Mouse (Mus musculus): Measurements from ENCODE around the gene Ampd2. TPM values are rescaled to one million over a fixed set of nuclear protein-coding genes. Genes with fewer than 3 reads are reported as not detected.

The Ampd2 gene
- polyA plus RNA-seq (2015; fragmentation: Nextera tagmentation; extraction: Ambion mirVana) = 38.4 and 44.5 TPM in 2 replicates

DNA sequence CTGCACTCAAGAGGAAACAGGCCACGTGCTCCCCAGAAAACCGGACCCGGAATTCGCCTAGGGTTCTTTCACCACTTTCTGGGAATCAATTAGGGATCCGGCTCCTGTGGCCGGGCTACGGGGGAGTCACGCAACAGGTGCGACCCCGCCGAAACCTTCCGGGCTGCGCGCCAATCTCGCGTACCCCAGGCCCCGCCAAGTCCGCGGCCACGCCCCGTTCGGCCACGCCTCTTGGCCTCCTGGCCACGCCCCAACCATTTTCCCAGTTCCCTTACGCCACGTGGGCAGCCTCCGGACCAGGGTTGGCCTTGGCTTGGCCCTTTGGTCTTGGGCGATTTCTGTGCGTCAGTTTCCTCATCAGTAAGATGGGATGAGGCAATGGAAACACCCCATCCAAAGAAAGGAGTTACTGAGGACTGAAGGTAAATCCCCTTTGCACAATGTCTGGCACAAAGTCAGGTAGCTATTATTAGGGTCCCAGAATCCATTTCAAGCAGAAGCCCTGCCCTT, at the start of gene Ampd2:
Ampd2 (minus strand) TSS at position 182 of the 510 bp plus-strand sequence.
- peaks cover 70% of the 10 kb centered on the region for H3K4me1 ChIP-seq
- H3K27me3 ChIP-seq = no peaks in the 10 kb centered on the region
- WGBS = 1% methylated on average over 29 of the region's 29 CpGs

DNA sequence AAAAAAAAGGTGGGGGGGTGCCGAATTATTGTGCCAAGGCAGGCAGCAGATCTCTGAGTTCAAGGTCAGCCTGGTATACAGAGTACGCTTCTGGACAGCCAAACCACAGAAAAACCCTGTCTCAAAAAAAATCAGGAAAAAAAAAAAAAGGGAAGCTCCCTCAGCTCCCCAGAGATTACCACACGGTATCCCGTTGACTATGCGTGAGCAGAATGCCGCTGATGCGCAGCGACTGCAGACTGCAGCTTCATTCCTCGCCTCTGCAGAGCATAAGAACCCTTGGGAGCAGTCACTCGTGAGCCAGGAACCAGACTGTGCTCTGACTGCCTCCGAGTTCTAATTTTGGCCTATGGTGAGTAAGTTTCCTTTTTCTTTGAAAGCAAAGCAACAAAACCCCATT, 48.2 kb upstream of the Ampd2 start:
- no peaks in the 10 kb centered on the region for H3K9me3 ChIP-seq
- no peak overlapping the region for H3K4me2 ChIP-seq
- no peak overlapping the region for H3K9ac ChIP-seq
- WGBS = 65% methylated on average over 11 of the region's 11 CpGs
- no peak for ATAC-seq (ENCODE audit: insufficient number of reproducible peaks, insufficient read depth, low FRiP score, low TSS enrichment, low read depth)
- peaks cover 8% of the 10 kb centered on the region; the same call in 1 of the 2 replicates for H3K36me3 ChIP-seq
- no peak overlapping the region for H3K4me3 ChIP-seq
- H3K27ac ChIP-seq = no peak overlapping the region
- no peaks in the 10 kb centered on the region for H3K27me3 ChIP-seq
- H3K4me1 ChIP-seq = peaks cover 16% of the 10 kb centered on the region

More for the DNA sequence above, at the start of gene Ampd2:
- Histone ChIP-seq H3K4me3 (peak within 1 kb of the TSS; percentile 68), H3K27ac (peak within 1 kb of the TSS; percentile 85), H3K9ac (peak within 1 kb of the TSS; percentile 82), H3K36me3 (no peaks in the 10 kb centered on the region), H3K9me3 (no peaks in the 10 kb centered on the region), H3K4me2 (peak within 1 kb of the TSS; percentile 100)
- 0 out of 2 replicates have a peak, but pooled peaks have one; percentile 1 for ATAC-seq (ENCODE audit: insufficient number of reproducible peaks, insufficient read depth, low FRiP score, low TSS enrichment, low read depth)

DNA sequence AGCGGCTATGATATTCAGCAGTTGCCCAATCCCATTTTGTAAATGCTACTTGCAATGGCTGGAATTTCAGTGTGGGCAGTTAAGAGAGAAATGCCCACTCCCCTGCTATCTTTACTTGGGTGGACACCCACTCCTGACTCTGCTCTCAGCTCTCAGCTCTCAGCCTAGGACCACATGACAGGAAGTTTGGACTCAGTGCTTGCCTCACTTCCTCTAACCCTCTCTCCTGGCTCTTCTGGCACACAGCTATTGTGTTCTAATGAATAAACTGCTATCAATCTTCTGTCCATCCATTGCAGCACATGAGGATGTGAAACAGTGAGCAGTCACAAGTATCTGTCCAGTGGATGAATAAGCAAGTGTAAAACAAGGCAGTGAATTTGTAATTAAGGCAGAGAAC, 46.0 kb upstream of the Ampd2 start:
- Histone ChIP-seq H3K27me3 (no peaks in the 10 kb centered on the region), H3K4me2 (no peak overlapping the region), H3K4me3 (no peak overlapping the region), H3K27ac (no peak overlapping the region), H3K9me3 (no peaks in the 10 kb centered on the region), H3K4me1 (peaks cover 25% of the 10 kb centered on the region), H3K36me3 (0 out of 2 replicates have a peak, but pooled peaks cover 4% of the 10 kb centered on the region), H3K9ac (no peak overlapping the region)
- WGBS = 80% methylated on average over 1 of the region's 1 CpGs
- no peak for ATAC-seq (ENCODE audit: insufficient number of reproducible peaks, insufficient read depth, low FRiP score, low TSS enrichment, low read depth)

DNA sequence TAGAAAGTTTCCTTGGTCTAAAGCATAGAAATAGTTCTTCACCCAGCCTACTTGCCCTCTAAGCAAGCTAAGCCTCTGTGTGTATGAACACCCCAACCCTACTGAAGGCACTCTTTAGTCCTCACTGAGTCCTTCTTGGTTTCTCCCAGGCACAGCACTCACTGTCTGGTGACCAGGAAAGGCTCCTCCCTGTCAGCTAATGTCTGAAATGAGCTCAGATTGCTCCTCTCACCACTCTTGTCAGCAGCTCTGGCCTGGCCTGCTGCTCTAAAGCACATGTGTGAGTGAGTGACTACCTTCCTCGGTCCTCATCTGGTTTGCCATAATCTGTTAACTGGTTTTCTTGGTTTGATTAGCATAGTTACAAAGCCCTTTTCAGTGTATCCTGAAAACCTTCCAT, 45.4 kb upstream of the Ampd2 start:
- WGBS = 63% methylated on average over 1 of the region's 1 CpGs
- Histone ChIP-seq H3K27me3 (no peaks in the 10 kb centered on the region), H3K9ac (no peak overlapping the region), H3K36me3 (0 out of 2 replicates have a peak, but pooled peaks cover 2% of the 10 kb centered on the region), H3K27ac (no peak overlapping the region), H3K4me2 (no peak overlapping the region), H3K9me3 (no peaks in the 10 kb centered on the region), H3K4me1 (peaks cover 25% of the 10 kb centered on the region), H3K4me3 (no peak overlapping the region)
- ATAC-seq (ENCODE audit: insufficient number of reproducible peaks, insufficient read depth, low FRiP score, low TSS enrichment, low read depth) = no peak

DNA sequence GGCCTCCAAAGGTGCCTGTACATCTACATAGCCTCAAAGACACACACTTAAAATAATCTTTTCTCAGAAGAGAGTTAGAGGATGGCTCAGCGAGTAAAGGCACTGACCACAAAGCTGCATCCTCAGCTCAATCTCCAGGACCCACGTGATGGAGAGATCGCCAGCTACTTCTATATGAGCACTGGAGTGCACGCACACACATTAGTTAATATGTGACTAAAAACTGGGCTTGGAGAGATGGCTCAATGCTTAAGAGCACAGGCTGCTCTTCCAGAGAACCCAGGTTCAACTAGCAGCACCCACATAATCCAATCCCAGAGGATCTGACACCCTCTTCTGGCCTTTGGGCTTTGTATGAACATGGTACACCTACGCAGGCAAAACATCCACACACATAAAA, 44.8 kb upstream of the Ampd2 start:
- Histone ChIP-seq H3K27me3 (no peaks in the 10 kb centered on the region), H3K36me3 (no peaks in the 10 kb centered on the region), H3K9me3 (no peaks in the 10 kb centered on the region), H3K9ac (no peak overlapping the region), H3K27ac (no peak overlapping the region), H3K4me1 (peaks cover 24% of the 10 kb centered on the region), H3K4me2 (no peak overlapping the region), H3K4me3 (no peak overlapping the region)
- WGBS = 95% methylated on average over 5 of the region's 5 CpGs
- no peak for ATAC-seq (ENCODE audit: insufficient number of reproducible peaks, insufficient read depth, low FRiP score, low TSS enrichment, low read depth)

DNA sequence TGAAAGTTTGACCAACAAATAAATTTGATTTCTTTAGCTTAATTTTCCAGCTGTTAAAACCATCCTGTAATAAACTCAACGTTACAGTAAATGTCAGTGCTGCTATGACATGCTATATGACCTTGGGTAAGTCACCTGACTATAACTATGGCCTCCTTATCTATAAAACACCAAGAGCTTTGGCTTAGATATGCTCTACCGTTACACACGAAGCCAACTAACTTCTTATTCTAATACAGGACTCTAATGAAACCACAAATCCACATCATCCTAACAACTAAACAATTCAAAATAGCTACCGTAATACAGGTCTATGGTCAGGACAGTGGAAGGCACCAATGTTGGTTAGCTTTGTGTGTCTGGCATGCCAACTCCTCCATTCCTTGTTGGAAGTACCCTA, 43.4 kb upstream of the Ampd2 start:
- Histone ChIP-seq H3K4me1 (peaks cover 14% of the 10 kb centered on the region; the same call in 1 of the 2 replicates), H3K4me3 (no peak overlapping the region), H3K9ac (no peak overlapping the region), H3K4me2 (no peak overlapping the region), H3K27ac (no peak overlapping the region), H3K27me3 (no peaks in the 10 kb centered on the region), H3K9me3 (no peaks in the 10 kb centered on the region), H3K36me3 (no peaks in the 10 kb centered on the region)
- no peak for ATAC-seq (ENCODE audit: insufficient number of reproducible peaks, insufficient read depth, low FRiP score, low TSS enrichment, low read depth)
- WGBS = 92% methylated on average over 4 of the region's 4 CpGs

DNA sequence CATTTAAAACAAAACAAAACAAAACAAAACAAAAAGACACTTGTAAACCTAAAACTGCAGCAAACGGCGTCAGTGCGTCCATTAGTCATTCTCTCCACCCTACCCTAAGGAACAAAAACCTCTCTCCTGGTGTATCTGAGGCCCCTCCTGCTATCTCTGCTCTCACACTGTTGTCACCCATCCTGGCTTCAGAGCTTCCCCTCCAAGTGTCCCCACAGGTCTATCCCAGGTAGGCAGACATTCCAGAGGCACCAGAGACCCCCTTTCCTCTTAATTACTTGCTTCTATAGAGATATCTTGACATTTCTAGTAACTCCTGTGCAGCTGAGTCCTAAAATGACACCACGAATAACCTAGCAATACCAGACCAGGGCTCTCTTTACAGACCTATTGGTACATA, 42.9 kb upstream of the Ampd2 start:
- WGBS = 90% methylated on average over 4 of the region's 4 CpGs
- Histone ChIP-seq H3K4me1 (peaks cover 14% of the 10 kb centered on the region; the same call in 1 of the 2 replicates), H3K27me3 (no peaks in the 10 kb centered on the region), H3K27ac (no peak overlapping the region), H3K4me2 (no peak overlapping the region), H3K4me3 (no peak overlapping the region), H3K9me3 (no peaks in the 10 kb centered on the region), H3K36me3 (no peaks in the 10 kb centered on the region), H3K9ac (no peak overlapping the region)
- ATAC-seq (ENCODE audit: insufficient number of reproducible peaks, insufficient read depth, low FRiP score, low TSS enrichment, low read depth) = no peak

DNA sequence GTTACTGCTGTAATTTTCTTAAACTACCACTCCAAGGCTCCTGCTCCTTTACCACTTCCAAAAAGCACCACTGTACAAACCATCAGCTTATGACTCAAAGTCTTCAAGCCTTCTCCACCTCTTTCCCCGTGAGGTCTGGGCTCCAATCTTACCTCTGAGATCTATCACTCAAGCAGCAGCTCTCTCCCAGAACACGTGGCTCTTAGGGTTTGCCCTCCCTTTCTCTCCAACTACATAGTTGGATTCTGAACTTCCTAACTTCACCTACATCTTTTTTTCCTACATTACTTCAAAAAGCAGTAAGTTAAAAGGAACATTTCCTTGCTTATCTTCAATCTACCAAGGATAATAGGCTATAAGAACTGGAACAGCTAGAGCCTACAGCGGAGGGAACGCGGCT, 42.1 kb upstream of the Ampd2 start:
- Histone ChIP-seq H3K4me3 (no peak overlapping the region), H3K27ac (no peak overlapping the region), H3K4me2 (no peak overlapping the region), H3K4me1 (peaks cover 11% of the 10 kb centered on the region; the same call in 1 of the 2 replicates), H3K9me3 (no peaks in the 10 kb centered on the region), H3K27me3 (no peaks in the 10 kb centered on the region), H3K9ac (no peak overlapping the region), H3K36me3 (peaks cover under 1% of the 10 kb centered on the region)
- 71% methylated on average over 5 of the region's 5 CpGs for WGBS
- ATAC-seq (ENCODE audit: insufficient number of reproducible peaks, insufficient read depth, low FRiP score, low TSS enrichment, low read depth) = no peak

DNA sequence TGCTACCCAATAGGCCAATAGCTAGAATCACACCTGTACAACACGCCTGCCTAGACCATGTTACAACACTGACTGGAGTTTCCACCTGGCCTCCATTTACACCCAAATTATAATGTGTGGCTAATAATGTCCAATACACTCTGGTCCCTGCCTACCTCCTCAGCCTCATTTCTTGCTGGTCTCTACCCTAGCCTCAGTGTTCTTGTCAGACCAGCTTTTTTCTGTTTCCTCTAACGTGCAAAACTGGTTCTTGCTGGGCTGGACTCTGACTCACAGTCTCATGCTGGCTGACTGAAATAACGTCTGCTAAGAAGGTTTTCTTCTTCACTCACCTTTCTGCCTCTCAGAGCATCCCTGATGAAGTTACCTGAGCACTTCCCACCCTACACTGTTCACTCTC, 39.9 kb upstream of the Ampd2 start:
- Histone ChIP-seq H3K36me3 (peaks cover 16% of the 10 kb centered on the region), H3K9me3 (no peaks in the 10 kb centered on the region), H3K27ac (no peak overlapping the region), H3K9ac (no peak overlapping the region), H3K27me3 (no peaks in the 10 kb centered on the region), H3K4me2 (no peak overlapping the region), H3K4me3 (no peak overlapping the region), H3K4me1 (peaks cover 9% of the 10 kb centered on the region; the same call in 1 of the 2 replicates)
- 85% methylated on average over 3 of the region's 3 CpGs for WGBS
- no peak for ATAC-seq (ENCODE audit: insufficient number of reproducible peaks, insufficient read depth, low FRiP score, low TSS enrichment, low read depth)

DNA sequence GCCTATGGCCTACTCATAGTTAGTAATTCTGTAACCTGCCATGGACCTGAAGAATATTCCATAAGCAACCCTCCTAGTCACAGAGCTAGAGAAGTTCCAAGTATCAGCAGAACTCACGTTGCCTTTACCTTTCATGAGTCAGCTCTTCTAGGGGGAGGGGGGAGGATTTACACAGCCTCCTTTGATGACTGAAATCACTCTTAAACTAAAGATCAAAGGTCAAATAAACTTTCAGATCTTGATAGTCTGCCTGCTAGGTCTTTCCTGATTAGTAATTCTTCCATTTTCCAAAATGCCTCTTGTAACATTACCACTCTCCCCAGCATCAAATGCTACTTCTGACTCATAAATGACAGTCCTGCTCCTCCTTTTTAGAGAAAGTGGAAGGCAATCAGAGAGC, 37.7 kb upstream of the Ampd2 start:
- no peak overlapping the region for H3K4me3 ChIP-seq
- H3K4me2 ChIP-seq = no peak overlapping the region
- H3K27ac ChIP-seq = no peak overlapping the region
- peaks cover 34% of the 10 kb centered on the region for H3K36me3 ChIP-seq
- H3K27me3 ChIP-seq = no peaks in the 10 kb centered on the region
- ATAC-seq (ENCODE audit: insufficient number of reproducible peaks, insufficient read depth, low FRiP score, low TSS enrichment, low read depth) = no peak
- H3K9me3 ChIP-seq = no peaks in the 10 kb centered on the region
- H3K4me1 ChIP-seq = peaks cover 9% of the 10 kb centered on the region; the same call in 1 of the 2 replicates
- no peak overlapping the region for H3K9ac ChIP-seq
- WGBS = 47% methylated on average over 1 of the region's 1 CpGs

DNA sequence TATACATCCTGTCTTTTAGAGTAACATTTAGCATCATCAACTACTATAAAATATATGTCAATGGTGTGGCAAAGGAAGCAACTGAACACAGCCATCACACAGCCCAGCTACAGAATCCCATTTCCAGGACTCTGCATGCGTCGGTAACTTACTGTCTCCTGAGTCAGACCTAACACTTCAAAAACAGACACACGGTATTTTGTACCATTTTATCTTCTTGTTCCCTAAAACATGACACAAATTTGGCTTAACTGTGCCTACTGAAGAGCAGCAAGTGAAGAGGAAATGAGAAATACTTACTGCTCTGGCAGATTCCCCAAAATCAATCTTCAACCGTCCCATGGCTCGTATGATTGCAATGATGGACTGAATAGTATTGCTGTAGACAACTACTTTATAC, 36.8 kb upstream of the Ampd2 start:
- no peak overlapping the region for H3K4me2 ChIP-seq
- WGBS = 93% methylated on average over 5 of the region's 5 CpGs
- H3K36me3 ChIP-seq = peaks cover 42% of the 10 kb centered on the region
- 0 out of 2 replicates have a peak, but pooled peaks cover under 1% of the 10 kb centered on the region for H3K4me1 ChIP-seq
- no peaks in the 10 kb centered on the region for H3K9me3 ChIP-seq
- ATAC-seq (ENCODE audit: insufficient number of reproducible peaks, insufficient read depth, low FRiP score, low TSS enrichment, low read depth) = no peak
- no peak overlapping the region for H3K9ac ChIP-seq
- no peaks in the 10 kb centered on the region for H3K27me3 ChIP-seq
- no peak overlapping the region for H3K4me3 ChIP-seq
- no peak overlapping the region for H3K27ac ChIP-seq

DNA sequence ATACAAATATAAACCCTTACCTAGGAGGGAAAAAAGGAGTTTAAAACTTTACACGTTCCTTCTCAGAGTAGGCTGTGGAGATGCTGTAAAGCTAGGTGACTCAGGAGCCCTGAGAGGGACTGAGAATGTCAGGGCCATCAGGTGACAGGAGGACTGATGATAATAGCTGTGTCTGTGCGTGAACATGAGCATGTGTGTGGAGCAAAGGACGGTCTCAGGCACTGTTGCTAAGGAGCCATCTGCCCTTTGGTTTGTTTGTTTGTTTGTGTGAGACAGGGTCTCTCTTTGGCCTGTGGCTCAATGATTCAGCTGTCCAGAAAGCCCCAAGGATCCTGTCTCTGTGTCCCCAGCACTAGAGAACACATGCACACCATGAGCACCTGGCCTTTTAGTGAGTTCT, 34.6 kb upstream of the Ampd2 start:
- no peak overlapping the region for H3K27ac ChIP-seq
- no peaks in the 10 kb centered on the region for H3K4me1 ChIP-seq
- H3K9ac ChIP-seq = no peak overlapping the region
- no peaks in the 10 kb centered on the region for H3K27me3 ChIP-seq
- no peak overlapping the region for H3K4me3 ChIP-seq
- WGBS = 96% methylated on average over 3 of the region's 3 CpGs
- H3K9me3 ChIP-seq = no peaks in the 10 kb centered on the region
- no peak for ATAC-seq (ENCODE audit: insufficient number of reproducible peaks, insufficient read depth, low FRiP score, low TSS enrichment, low read depth)
- peaks cover 55% of the 10 kb centered on the region for H3K36me3 ChIP-seq
- H3K4me2 ChIP-seq = no peak overlapping the region

Measured in embryonic facial prominence, embryonic 13.5 days (tissue).